Mouse (Mus musculus) midbrain, embryonic 15.5 days (tissue): ENCODE measurements at regions not wholly inside any gene's neighbourhood (a gene's known extent, or its start where the extent isn't known, plus 50 kb on each side); places are given as distances from the start of the nearest gene placed in this dataset.

ENCODE experiments used
- ATAC-seq: fragments of 200-750 bp; cut with Nextera tagmentation; replicated peaks from 2 replicates; pipeline ENCODE4 v1.8.0; 2017; ENCODE audit warnings: moderate TSS enrichment
- H3K27ac ChIP-seq: fragments of 300-500 bp; sonication (generic); 2 replicates; pipeline ENCODE4 v1.5.1; 2015; ENCODE audit warnings: mild to moderate bottlenecking, inconsistent platforms
- H3K27me3 ChIP-seq: fragments of 300-500 bp; sonication (generic); replicated peaks from 2 replicates; pipeline ENCODE4 v1.6.1; 2015; ENCODE audit warnings: inconsistent platforms
- H3K36me3 ChIP-seq: fragments of 300-500 bp; sonication (generic); replicated peaks from 2 replicates; pipeline ENCODE4 v1.6.1; 2015; ENCODE audit warnings: inconsistent platforms
- H3K4me1 ChIP-seq: fragments of 300-500 bp; sonication (generic); 2 replicates; pipeline ENCODE4 v1.6.1; 2015; ENCODE audit warnings: inconsistent platforms
- H3K4me2 ChIP-seq: fragments of 300-500 bp; sonication (generic); 2 replicates; pipeline ENCODE4 v1.6.1; 2015; ENCODE audit warnings: inconsistent platforms, mild to moderate bottlenecking, moderate library complexity
- H3K4me3 ChIP-seq: fragments of 300-500 bp; sonication (generic); 2 replicates; pipeline ENCODE4 v1.5.1; 2015; ENCODE audit warnings: mild to moderate bottlenecking, inconsistent platforms
- H3K9ac ChIP-seq: fragments of 300-500 bp; sonication (generic); 2 replicates; pipeline ENCODE4 v1.6.1; 2015; ENCODE audit warnings: mild to moderate bottlenecking, inconsistent platforms
- H3K9me3 ChIP-seq: fragments of 300-500 bp; sonication (generic); 2 replicates; pipeline ENCODE4 v1.6.1; 2016; ENCODE audit warnings: inconsistent platforms
- WGBS: fragments of 180-500 bp; shearing (Covaris S2); methylation state at CpG from one replicate; pipeline ENCODE4 v1.1.7; 2015; ENCODE audit warnings: mixed read lengths; 5-methylcytosine and 5-hydroxymethylcytosine counted together

DNA sequence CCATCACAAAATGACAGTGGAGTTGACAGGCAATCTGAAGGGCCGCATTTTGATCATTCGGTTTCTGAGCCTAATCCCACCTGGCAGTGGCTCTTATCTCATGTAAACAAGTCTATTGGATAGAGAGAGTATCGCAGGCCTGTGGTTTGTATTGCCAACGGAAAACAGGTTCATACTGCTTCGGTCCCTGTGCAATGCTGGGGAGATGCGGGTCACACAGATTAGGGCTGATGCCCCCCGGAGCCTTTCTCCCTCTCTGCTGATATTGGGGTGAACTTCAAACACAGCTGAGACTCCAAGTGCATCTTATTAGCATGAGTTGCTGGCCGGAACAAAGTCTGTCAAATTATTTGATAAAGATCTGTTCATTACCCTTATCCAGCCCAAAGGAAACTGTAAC, 451.2 kb downstream of the Prdm2 start:
- no peak overlapping the region for H3K9ac ChIP-seq
- H3K4me1 ChIP-seq, result no peaks in the 10 kb centered on the region
- 60% methylated on average over 8 of the region's 8 CpGs for WGBS
- H3K4me2 ChIP-seq, result no peak overlapping the region
- peak; percentile 56; the same call in 1 of the 2 replicates for ATAC-seq
- H3K36me3 ChIP-seq, result no peaks in the 10 kb centered on the region
- no peaks in the 10 kb centered on the region for H3K27me3 ChIP-seq
- peak overlapping the region; percentile 34; the same call in 1 of the 2 replicates for H3K27ac ChIP-seq
- H3K9me3 ChIP-seq, result no peaks in the 10 kb centered on the region
- no peak overlapping the region for H3K4me3 ChIP-seq

DNA sequence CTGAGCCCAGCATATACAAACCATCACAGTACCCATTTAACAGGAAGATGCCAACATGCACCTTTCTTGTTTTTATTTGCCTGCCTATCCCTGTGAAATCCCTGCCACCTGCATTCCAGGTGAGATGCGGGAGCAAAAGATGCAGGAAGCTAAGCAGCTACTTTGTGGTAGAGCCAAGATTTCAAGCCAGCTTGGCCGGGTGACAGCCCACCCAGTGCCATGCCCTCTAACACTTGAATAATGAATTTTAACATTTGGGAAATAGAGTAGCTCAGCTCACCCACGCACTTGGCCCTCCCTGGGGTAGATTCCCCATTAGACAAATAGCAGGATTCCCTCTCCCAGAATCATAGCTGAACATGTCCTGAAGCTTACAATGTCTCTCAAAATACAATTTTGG, 454.7 kb downstream of the Prdm2 start:
- no peaks in the 10 kb centered on the region for H3K27me3 ChIP-seq

DNA sequence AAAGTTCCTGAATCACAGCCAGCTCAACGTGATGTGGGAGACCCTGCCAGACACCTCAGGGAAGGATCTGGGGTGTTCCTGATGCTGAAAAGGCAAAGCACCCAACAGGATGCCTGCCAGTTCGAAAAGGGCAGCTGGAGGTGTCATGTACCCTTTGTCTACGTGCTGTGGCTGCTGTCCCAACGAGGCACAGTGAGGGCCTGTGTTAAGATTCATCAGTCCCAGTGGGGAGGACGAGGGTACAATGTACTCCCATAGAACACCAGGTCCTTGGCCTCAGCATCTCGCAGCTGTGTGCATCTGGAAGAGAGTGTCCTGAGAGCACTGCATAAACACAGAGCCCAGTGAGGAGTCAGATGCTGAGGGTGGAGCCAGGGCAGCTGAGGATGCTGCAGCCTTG, 456.5 kb downstream of the Prdm2 start:
- H3K4me3 ChIP-seq, result no peak overlapping the region
- no peak overlapping the region for H3K27ac ChIP-seq
- no peaks in the 10 kb centered on the region for H3K36me3 ChIP-seq
- no peak overlapping the region for H3K4me2 ChIP-seq
- WGBS, result 46% methylated on average over 6 of the region's 6 CpGs
- H3K27me3 ChIP-seq, result no peaks in the 10 kb centered on the region
- no peaks in the 10 kb centered on the region for H3K9me3 ChIP-seq
- no peaks in the 10 kb centered on the region for H3K4me1 ChIP-seq
- no peak overlapping the region for H3K9ac ChIP-seq
- no peak for ATAC-seq

More for the DNA sequence above, 454.7 kb downstream of the Prdm2 start:
- no peak overlapping the region for H3K4me2 ChIP-seq
- no peak for ATAC-seq
- H3K4me1 ChIP-seq, result no peaks in the 10 kb centered on the region
- no peak overlapping the region for H3K4me3 ChIP-seq
- no peaks in the 10 kb centered on the region for H3K36me3 ChIP-seq
- whole genome bisulfite sequencing, result 92% methylated on average over 3 of the region's 3 CpGs
- no peak overlapping the region for H3K27ac ChIP-seq
- no peak overlapping the region for H3K9ac ChIP-seq
- no peaks in the 10 kb centered on the region for H3K9me3 ChIP-seq

DNA sequence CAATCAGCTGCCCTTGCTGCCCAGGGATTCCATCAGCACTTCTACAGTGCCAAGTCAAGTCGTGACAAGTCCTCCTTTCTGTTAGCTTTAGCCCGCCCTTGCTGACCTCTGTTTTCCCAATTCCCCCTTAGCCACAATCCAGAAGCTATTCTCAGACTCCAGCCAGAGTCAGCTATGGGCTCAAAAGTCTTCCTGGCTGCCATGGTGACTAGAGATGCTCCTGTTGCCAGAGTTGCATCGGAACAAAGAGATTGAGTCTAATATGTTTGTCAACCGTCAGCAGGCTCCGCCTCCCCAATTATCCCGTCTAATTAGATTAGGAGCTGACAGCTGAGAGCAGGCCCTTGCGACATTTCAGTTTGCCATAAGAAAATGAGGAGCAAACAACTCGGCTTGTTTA, 462.9 kb downstream of the Prdm2 start:
- 14% methylated on average over 8 of the region's 8 CpGs for WGBS
- no peak overlapping the region for H3K9ac ChIP-seq
- no peaks in the 10 kb centered on the region for H3K36me3 ChIP-seq
- H3K4me1 ChIP-seq, result 0 out of 2 replicates have a peak, but pooled peaks cover 5% of the 10 kb centered on the region
- H3K4me3 ChIP-seq, result no peak overlapping the region
- ATAC-seq, result peak; percentile 39; the same call in 1 of the 2 replicates
- H3K9me3 ChIP-seq, result no peaks in the 10 kb centered on the region
- H3K4me2 ChIP-seq, result no peak overlapping the region
- H3K27me3 ChIP-seq, result no peaks in the 10 kb centered on the region
- no peak overlapping the region for H3K27ac ChIP-seq

DNA sequence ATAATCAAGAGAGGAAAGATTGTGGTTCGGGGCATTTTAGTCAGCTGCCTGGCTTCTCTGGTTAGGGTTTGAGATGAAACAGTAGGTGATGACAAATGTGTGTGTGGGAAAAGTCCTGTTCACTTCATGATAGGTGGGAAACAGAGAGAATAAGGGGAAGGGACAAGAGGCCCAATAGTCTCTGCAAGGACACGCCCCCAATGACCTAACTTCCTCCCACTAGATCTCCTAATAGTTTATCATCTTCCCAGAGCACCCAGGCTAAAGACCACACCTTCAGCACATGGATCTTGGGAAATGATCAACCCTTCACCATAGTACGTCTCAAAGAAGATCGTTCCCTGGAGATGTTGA, 484.3 kb upstream of the Kazn start:
- Histone ChIP-seq H3K4me3 (no peak overlapping the region), H3K4me2 (no peak overlapping the region), H3K4me1 (no peaks in the 10 kb centered on the region), H3K36me3 (no peaks in the 10 kb centered on the region), H3K27me3 (no peaks in the 10 kb centered on the region), H3K9me3 (no peaks in the 10 kb centered on the region), H3K9ac (no peak overlapping the region), H3K27ac (no peak overlapping the region)
- ATAC-seq, result no peak
- 90% methylated on average over 4 of the region's 4 CpGs for WGBS

DNA sequence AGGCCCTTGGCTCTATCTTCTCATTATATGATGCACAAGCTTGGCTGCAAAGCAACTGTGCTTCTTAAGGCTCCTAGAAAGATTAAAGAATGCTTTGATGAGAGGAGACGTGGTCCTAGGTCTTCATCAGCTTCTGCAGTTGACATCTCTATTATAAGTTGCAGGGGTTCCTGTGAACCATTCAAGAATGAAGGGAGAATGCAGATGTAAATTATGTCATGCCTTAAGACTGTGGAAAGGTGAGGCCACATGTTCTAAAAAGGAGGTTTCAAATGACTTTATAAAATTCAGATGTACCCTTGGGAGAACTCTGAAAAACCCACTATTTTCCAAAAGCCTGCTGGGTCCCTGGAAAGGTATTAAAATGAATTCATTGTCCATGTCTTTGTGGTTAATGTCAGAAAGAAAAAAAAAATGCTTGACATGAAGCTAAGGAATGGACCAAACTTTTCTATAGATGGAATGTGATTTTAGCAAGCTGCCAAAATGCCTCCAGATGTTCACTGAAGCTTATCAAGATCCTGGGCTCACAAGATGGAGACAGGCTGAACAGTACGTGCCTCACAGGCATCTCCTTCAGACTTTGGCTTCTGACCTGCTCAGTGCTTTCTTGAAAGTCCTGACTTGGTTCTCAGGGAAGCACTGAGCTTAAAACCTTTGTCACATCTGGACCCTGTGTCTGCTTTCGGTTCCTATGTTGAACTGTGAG, 483.8 kb upstream of the Kazn start:
- no peak for ATAC-seq
- Histone ChIP-seq H3K4me3 (no peak overlapping the region), H3K27ac (no peak overlapping the region), H3K4me2 (no peak overlapping the region), H3K36me3 (no peaks in the 10 kb centered on the region), H3K9ac (no peak overlapping the region), H3K27me3 (no peaks in the 10 kb centered on the region), H3K4me1 (no peaks in the 10 kb centered on the region), H3K9me3 (no peaks in the 10 kb centered on the region)
- 47% methylated on average over 3 of the region's 3 CpGs for whole genome bisulfite sequencing

DNA sequence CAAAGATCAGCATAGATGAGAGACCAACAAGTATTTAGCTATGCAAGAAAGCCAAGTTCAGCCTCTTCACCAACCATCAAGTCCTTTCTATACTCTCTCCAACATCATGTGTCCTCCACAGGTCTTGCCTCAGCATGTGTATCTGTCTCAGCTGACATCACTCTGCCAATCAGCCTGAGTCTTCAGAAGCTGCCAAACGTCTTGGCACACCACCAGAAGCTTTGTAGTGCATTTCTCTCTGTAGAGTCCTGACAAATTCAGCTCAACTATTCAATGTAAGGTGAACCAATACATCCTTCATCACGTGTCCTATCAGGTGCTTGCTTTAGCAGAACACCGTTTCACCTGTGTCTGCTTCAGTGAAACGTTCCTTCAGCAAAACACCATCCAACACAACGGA, 462.4 kb upstream of the Kazn start:
- no peak overlapping the region for H3K27ac ChIP-seq
- ATAC-seq, result no peak
- 86% methylated on average over 5 of the region's 5 CpGs for WGBS
- H3K9ac ChIP-seq, result no peak overlapping the region
- no peaks in the 10 kb centered on the region for H3K4me1 ChIP-seq
- no peak overlapping the region for H3K4me3 ChIP-seq
- H3K4me2 ChIP-seq, result no peak overlapping the region
- H3K27me3 ChIP-seq, result no peaks in the 10 kb centered on the region
- peaks cover 4% of the 10 kb centered on the region; the same call in 1 of the 2 replicates for H3K9me3 ChIP-seq
- H3K36me3 ChIP-seq, result no peaks in the 10 kb centered on the region

DNA sequence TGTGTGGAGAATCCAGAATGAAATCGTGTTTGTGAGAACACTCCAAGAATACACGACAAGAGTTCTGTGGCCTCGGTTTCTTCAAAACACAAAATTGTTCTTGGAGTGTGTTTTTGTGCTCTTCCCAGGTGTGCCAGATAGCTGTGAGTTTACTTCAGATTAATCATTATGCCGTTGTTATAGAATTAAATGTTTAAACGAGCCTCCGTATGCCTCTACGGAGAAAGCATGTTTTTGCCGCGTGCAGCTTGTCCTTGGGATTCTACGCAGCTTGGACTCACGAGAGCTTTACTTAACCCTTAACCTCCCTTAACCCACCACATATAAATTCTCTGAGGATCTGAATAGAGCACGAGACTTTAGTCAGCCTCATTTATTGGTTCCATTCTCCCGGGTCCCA, 455.7 kb upstream of the Kazn start:
- H3K4me1 ChIP-seq, result no peaks in the 10 kb centered on the region
- no peaks in the 10 kb centered on the region for H3K36me3 ChIP-seq
- H3K27ac ChIP-seq, result no peak overlapping the region
- no peaks in the 10 kb centered on the region for H3K9me3 ChIP-seq
- no peak overlapping the region for H3K4me3 ChIP-seq
- H3K27me3 ChIP-seq, result no peaks in the 10 kb centered on the region
- no peak overlapping the region for H3K9ac ChIP-seq
- no peak overlapping the region for H3K4me2 ChIP-seq
- 44% methylated on average over 13 of the region's 13 CpGs for WGBS
- no peak for ATAC-seq

DNA sequence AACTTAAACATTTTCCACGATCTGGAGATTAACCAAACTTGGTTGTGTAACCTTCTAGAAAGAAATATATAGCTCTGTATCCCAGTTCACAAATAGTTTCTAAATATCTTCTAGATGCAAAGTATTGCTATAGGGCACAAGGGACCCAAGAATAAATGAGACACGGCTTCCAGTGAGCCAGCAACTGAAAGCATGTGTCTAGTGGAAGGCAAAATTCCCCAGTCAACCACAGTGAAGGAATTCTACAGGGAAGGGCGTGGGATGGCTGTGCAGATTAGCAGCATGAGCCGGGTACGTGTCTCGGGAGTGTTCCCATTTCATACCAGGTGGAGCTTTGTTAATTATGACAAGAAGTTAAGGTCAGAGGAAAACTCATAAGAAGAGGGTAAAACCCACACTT, 449.0 kb upstream of the Kazn start:
- no peaks in the 10 kb centered on the region for H3K9me3 ChIP-seq
- no peaks in the 10 kb centered on the region for H3K4me1 ChIP-seq
- H3K9ac ChIP-seq, result no peak overlapping the region
- H3K4me3 ChIP-seq, result no peak overlapping the region
- 83% methylated on average over 6 of the region's 6 CpGs for WGBS
- ATAC-seq, result no peak
- no peaks in the 10 kb centered on the region for H3K27me3 ChIP-seq
- no peak overlapping the region for H3K4me2 ChIP-seq
- no peaks in the 10 kb centered on the region for H3K36me3 ChIP-seq
- no peak overlapping the region for H3K27ac ChIP-seq

DNA sequence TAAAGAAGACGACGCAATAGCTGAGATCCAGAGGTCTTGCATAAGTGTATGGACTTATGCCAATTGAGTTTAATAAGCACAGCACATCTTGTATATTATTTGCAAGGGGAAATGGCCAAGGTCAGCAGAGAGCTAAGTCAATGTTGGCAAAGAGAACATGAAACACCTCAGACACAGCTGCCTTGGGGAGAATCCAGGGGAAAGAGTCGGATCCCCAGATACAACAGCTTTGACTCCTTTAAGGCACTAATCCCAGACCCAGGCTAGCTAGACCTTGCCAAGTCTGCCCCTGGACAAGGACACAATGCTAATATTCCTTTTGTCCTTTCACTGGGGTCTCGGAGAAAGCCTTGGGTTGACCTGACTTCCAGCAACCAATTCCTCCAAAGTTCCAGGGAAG, 438.2 kb upstream of the Kazn start:
- no peak overlapping the region for H3K27ac ChIP-seq
- H3K36me3 ChIP-seq, result no peaks in the 10 kb centered on the region
- no peaks in the 10 kb centered on the region for H3K27me3 ChIP-seq
- H3K4me1 ChIP-seq, result no peaks in the 10 kb centered on the region
- WGBS, result 90% methylated on average over 4 of the region's 4 CpGs
- H3K4me3 ChIP-seq, result no peak overlapping the region
- no peak overlapping the region for H3K4me2 ChIP-seq
- no peaks in the 10 kb centered on the region for H3K9me3 ChIP-seq
- no peak overlapping the region for H3K9ac ChIP-seq
- no peak for ATAC-seq

DNA sequence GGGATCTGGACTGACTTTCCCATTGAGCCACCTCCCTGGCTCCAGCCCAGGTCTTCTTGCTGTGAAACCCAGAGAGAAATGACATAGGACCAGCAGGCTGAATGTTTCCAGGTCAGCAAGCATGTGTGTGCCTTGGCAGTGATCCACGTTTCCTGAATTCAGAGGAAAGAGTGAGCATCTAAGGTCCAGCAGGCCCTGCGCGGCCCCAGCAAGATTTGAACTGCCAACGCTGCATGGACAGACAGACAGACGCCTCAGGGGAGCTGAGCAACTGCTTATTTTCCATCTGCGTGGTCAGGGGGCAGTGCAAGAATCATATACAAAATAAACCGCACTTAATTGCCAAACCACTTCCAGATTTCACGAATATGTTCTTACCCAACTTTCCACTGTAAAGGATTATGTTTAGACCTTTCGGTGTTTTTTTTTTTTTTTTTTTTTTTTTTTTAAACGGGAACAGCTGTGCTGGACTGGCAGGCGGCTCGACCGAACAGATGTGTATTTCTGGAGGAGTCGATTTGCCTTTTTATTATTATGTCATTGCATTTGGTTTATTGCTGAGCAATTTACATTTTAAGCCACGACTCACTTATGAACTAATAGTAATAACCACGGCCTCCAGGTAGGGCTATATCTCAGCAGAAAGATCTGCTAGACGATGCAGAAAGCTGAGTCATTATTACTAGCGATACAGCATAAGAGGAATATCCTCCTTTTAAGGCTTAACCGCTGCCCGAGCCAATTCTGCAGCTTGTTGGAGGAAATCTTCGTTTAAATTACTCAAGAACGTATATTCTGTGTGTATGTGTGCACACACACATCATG, 435.7 kb upstream of the Kazn start:
- ATAC-seq, result no peak
- WGBS, result 84% methylated on average over 22 of the region's 22 CpGs
- Histone ChIP-seq H3K4me3 (no peak overlapping the region), H3K27ac (no peak overlapping the region), H3K4me2 (no peak overlapping the region), H3K4me1 (no peaks in the 10 kb centered on the region), H3K36me3 (no peaks in the 10 kb centered on the region), H3K9ac (no peak overlapping the region), H3K27me3 (no peaks in the 10 kb centered on the region), H3K9me3 (no peaks in the 10 kb centered on the region)

DNA sequence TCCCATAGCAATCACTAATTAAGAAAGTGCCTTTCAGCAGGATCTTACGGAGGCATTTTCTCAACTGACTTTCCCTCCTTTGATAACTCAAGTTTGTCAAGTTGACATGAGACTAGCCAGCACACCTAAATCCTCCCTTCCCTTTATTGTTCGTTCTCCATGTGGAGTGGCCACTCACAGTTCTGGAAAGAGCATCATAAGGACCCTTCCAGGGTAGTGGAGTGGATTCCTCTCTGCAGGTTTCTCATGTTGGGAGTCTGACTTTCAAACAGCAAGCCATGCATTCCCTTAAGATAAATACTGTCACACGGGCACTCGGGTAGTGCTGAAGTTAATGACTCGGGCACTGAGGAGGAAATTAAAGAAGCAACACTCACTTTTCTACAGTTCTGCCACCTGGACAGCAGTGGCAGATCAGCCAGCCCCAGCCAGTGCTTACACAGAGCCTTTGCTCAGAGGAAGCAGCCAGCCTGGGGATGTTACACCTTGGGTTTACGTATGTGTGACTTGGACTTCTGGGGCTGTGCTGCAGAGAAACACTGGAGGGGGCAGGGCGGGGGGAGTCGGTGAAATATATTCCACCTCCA, 432.8 kb upstream of the Kazn start:
- 81% methylated on average over 8 of the region's 8 CpGs for WGBS
- no peak overlapping the region for H3K4me3 ChIP-seq

More for the DNA sequence above, 432.8 kb upstream of the Kazn start:
- Histone ChIP-seq H3K4me1 (no peaks in the 10 kb centered on the region), H3K4me2 (no peak overlapping the region), H3K9me3 (no peaks in the 10 kb centered on the region), H3K27ac (no peak overlapping the region), H3K36me3 (no peaks in the 10 kb centered on the region), H3K9ac (no peak overlapping the region), H3K27me3 (no peaks in the 10 kb centered on the region)
- no peak for ATAC-seq
